ENCODE assay signal across 29 mouse cellular contexts in the genomic region with DNA sequence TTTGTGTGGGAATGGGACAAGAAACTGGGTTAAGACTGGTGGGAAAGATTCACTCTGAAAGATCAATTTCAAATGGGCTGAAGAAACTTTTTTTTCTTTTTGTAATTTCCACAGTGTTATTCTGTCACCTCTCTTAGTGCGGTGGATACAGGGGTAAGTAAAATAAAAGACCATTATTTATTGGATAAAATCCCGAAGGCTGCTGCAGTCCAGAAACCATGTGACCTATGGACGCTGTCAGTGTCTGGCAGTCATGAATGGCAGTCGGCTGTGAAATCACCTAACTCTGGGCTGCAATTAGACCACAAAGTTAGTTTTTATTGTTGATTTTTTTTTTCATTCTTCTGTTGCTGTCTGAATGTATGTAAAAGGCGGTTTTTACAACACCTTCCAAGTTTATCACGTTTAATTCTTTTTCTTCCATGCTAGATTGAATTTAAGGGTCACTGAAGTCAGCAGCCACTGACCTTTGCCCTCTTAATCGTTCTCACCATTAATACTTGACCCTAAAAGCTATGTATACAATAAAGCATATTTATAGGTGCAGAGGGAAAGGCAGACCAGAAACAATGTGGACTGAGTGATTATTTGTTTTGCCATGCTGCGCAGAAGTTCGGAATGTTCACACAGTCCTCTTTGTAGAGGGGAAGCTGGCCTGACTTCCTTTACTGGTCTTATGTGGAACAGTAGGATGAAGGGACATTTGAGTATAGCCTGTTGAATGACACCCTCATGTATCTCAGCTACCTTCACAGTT.
DNase-seq lines count a peak whose midpoint lies in the region; ATAC-seq and TF ChIP-seq lines count a peak whose summit lies in the region.
"Had no signal": no experiment of that assay in that cellular context is flagged by ENCODE, and none has a peak within 500 bp of the region (broad histone marks: within the 10 kb centered on the region; RNA-seq: fewer than 3 reads in every experiment).

No protein-coding gene starts in this region.

- TF ChIP-seq EP300 in liver, postnatal 0 days (IDR thresholded peaks at IDR 0.05; ENCODE audit: low read depth) = no peak

- no peak overlapping the region for H3K27ac ChIP-seq in kidney, embryonic 14.5 days (ENCODE audit: low read depth, low read length)
- H3K27ac ChIP-seq in midbrain, embryonic 14.5 days (replicated peaks; ENCODE audit: low read depth, low read length) = no peak overlapping the region
- no peak overlapping the region for H3K27ac ChIP-seq in midbrain, postnatal 0 days (ENCODE audit: low read depth, low read length)
- no peak overlapping the region for H3K27ac ChIP-seq in limb, embryonic 11.5 days (replicated peaks; ENCODE audit: low read depth, low read length)
- no peak overlapping the region for H3K27ac ChIP-seq in hindbrain, embryonic 16.5 days (ENCODE audit: low read depth, low read length)
- no peak overlapping the region for H3K27ac ChIP-seq in liver, postnatal 0 days (ENCODE audit: low read depth)
- H3K27ac ChIP-seq: embryonic facial prominence, embryonic 12.5 days; heart, adult 2 months; hindbrain, embryonic 13.5 days; kidney, postnatal 0 days; limb, embryonic 13.5 days; neural tube, embryonic 12.5 days; stomach, embryonic 15.5 days had no signal

- DNase-seq in kidney, postnatal 25 days = no peak
- no peak for DNase-seq in midbrain, embryonic 14.5 days
- DNase-seq in midbrain, postnatal 0 days (ENCODE audit: low spot score) = no peak
- peak; percentile 25 for DNase-seq in limb, embryonic 11.5 days (ENCODE audit: low spot score)
- no peak for DNase-seq in liver, postnatal 0 days
- DNase-seq: adrenal gland, postnatal 14 days; cerebellum, adult 11 months; cerebellum, adult 9-10 months; cerebellum, postnatal 36 days; heart, adult 2 months; heart, postnatal 4 days; kidney, adult 11 months; layer of hippocampus, adult 9-11 months; lung, postnatal 36 days had no signal

- H3K27me3 ChIP-seq in kidney, embryonic 14.5 days (ENCODE audit: control insufficient read depth, insufficient read depth, low read length) = no peaks in the 10 kb centered on the region
- no peaks in the 10 kb centered on the region for H3K27me3 ChIP-seq in midbrain, embryonic 14.5 days (ENCODE audit: control insufficient read depth, insufficient read depth, low read length)
- H3K27me3 ChIP-seq in midbrain, postnatal 0 days (ENCODE audit: insufficient read depth, low read length) = no peaks in the 10 kb centered on the region
- H3K27me3 ChIP-seq in limb, embryonic 11.5 days (ENCODE audit: control insufficient read depth, insufficient read depth, low read length) = no peaks in the 10 kb centered on the region
- H3K27me3 ChIP-seq in hindbrain, embryonic 16.5 days (replicated peaks; ENCODE audit: control insufficient read depth, insufficient read depth, low read length) = no peaks in the 10 kb centered on the region
- no peaks in the 10 kb centered on the region for H3K27me3 ChIP-seq in liver, postnatal 0 days (ENCODE audit: insufficient read depth, low read length)
- H3K27me3 ChIP-seq: embryonic facial prominence, embryonic 12.5 days; heart, embryonic 12.5 days; hindbrain, embryonic 13.5 days; megakaryocyte, embryonic 14.5 days; neural tube, embryonic 12.5 days; stomach, embryonic 15.5 days had no signal

- ATAC-seq in kidney, embryonic 14.5 days (ENCODE audit: low FRiP score, low TSS enrichment) = peak; percentile 64; the same call in 1 of the 2 replicates
- peak; percentile 53; the same call in 1 of the 2 replicates for ATAC-seq in midbrain, embryonic 14.5 days (ENCODE audit: low FRiP score, low TSS enrichment)
- ATAC-seq in midbrain, postnatal 0 days (ENCODE audit: low FRiP score) = no peak
- 0 out of 2 replicates have a peak, but pooled peaks have one; percentile 45 for ATAC-seq in limb, embryonic 11.5 days (ENCODE audit: insufficient number of reproducible peaks, low FRiP score, low TSS enrichment, low read depth)
- no peak for ATAC-seq in hindbrain, embryonic 16.5 days
- no peak for ATAC-seq in liver, postnatal 0 days
- ATAC-seq: CD4-positive, CD25-positive, alpha-beta regulatory T cell, adult 4 months; forebrain, embryonic 16.5 days; inflammation-experienced regulatory T-cells, adult 6 months had no signal

- no peak overlapping the region for H3K4me3 ChIP-seq in kidney, embryonic 14.5 days (ENCODE audit: low read length)
- H3K4me3 ChIP-seq in midbrain, embryonic 14.5 days (replicated peaks; ENCODE audit: low read depth, low read length) = no peak overlapping the region
- H3K4me3 ChIP-seq in midbrain, postnatal 0 days (ENCODE audit: low read depth, low read length) = no peak overlapping the region
- no peak overlapping the region for H3K4me3 ChIP-seq in limb, embryonic 11.5 days (ENCODE audit: low read depth, low read length)
- H3K4me3 ChIP-seq in hindbrain, embryonic 16.5 days (ENCODE audit: low read length) = no peak overlapping the region
- H3K4me3 ChIP-seq in liver, postnatal 0 days (ENCODE audit: low read depth, low read length) = no peak overlapping the region
- H3K4me3 ChIP-seq: embryonic facial prominence, embryonic 12.5 days; heart, adult 2 months; heart, embryonic 12.5 days; hindbrain, embryonic 13.5 days; limb, embryonic 13.5 days; megakaryocyte, embryonic 14.5 days; myocyte; neural tube, embryonic 12.5 days; stomach, embryonic 15.5 days had no signal

- no peaks in the 10 kb centered on the region for H3K36me3 ChIP-seq in kidney, embryonic 14.5 days (ENCODE audit: control insufficient read depth, insufficient read depth, low read length)
- no peaks in the 10 kb centered on the region for H3K36me3 ChIP-seq in midbrain, embryonic 14.5 days (ENCODE audit: control insufficient read depth, insufficient read depth, low read length)
- no peaks in the 10 kb centered on the region for H3K36me3 ChIP-seq in midbrain, postnatal 0 days (ENCODE audit: insufficient read depth, low read length)
- no peaks in the 10 kb centered on the region for H3K36me3 ChIP-seq in limb, embryonic 11.5 days (ENCODE audit: control insufficient read depth, insufficient read depth, low read length)
- no peaks in the 10 kb centered on the region for H3K36me3 ChIP-seq in hindbrain, embryonic 16.5 days (ENCODE audit: control insufficient read depth, insufficient read depth, low read length)
- no peaks in the 10 kb centered on the region for H3K36me3 ChIP-seq in liver, postnatal 0 days (replicated peaks; ENCODE audit: insufficient read depth, low read length)
- H3K36me3 ChIP-seq: embryonic facial prominence, embryonic 12.5 days; heart, embryonic 12.5 days; hindbrain, embryonic 13.5 days; limb, embryonic 13.5 days; neural tube, embryonic 12.5 days; stomach, embryonic 15.5 days had no signal

- 15% methylated on average over 9 of the region's 9 CpGs for WGBS in kidney, embryonic 14.5 days
- 15% methylated on average over 9 of the region's 9 CpGs for WGBS in midbrain, embryonic 14.5 days
- WGBS in midbrain, postnatal 0 days = 26% methylated on average over 9 of the region's 9 CpGs
- 24% methylated on average over 9 of the region's 9 CpGs for WGBS in limb, embryonic 11.5 days
- WGBS in hindbrain, embryonic 16.5 days = 47% methylated on average over 9 of the region's 9 CpGs
- 61% methylated on average over 9 of the region's 9 CpGs for WGBS in liver, postnatal 0 days (ENCODE audit: insufficient replicate concordance)

- H3K4me1 ChIP-seq in kidney, embryonic 14.5 days (ENCODE audit: control insufficient read depth, insufficient read depth, low read length) = no peaks in the 10 kb centered on the region
- H3K4me1 ChIP-seq in midbrain, embryonic 14.5 days (ENCODE audit: control insufficient read depth, insufficient read depth, low read length) = no peaks in the 10 kb centered on the region
- H3K4me1 ChIP-seq in midbrain, postnatal 0 days (ENCODE audit: insufficient read depth, low read length) = no peaks in the 10 kb centered on the region
- H3K4me1 ChIP-seq in limb, embryonic 11.5 days (ENCODE audit: control insufficient read depth, insufficient read depth, low read length) = peaks cover 5% of the 10 kb centered on the region; the same call in 1 of the 2 replicates
- H3K4me1 ChIP-seq in hindbrain, embryonic 16.5 days (ENCODE audit: control insufficient read depth, insufficient read depth, low read depth, low read length) = no peaks in the 10 kb centered on the region
- H3K4me1 ChIP-seq in liver, postnatal 0 days (ENCODE audit: insufficient read depth) = no peaks in the 10 kb centered on the region
- H3K4me1 ChIP-seq: embryonic facial prominence, embryonic 12.5 days; heart, embryonic 12.5 days; hindbrain, embryonic 13.5 days; megakaryocyte, embryonic 14.5 days; neural tube, embryonic 12.5 days; stomach, embryonic 15.5 days had no signal

- TF ChIP-seq CTCF in midbrain, postnatal 0 days (IDR thresholded peaks at IDR 0.05) = no peak
- no peak for TF ChIP-seq CTCF in liver, postnatal 0 days (IDR thresholded peaks at IDR 0.05; ENCODE audit: low read depth)

- H3K9ac ChIP-seq in kidney, embryonic 14.5 days (ENCODE audit: low read depth, low read length) = no peak overlapping the region
- no peak overlapping the region for H3K9ac ChIP-seq in midbrain, embryonic 14.5 days (replicated peaks; ENCODE audit: low read length)
- H3K9ac ChIP-seq in midbrain, postnatal 0 days (replicated peaks; ENCODE audit: low read length, poor library complexity, severe bottlenecking) = no peak overlapping the region
- H3K9ac ChIP-seq in limb, embryonic 11.5 days (ENCODE audit: low read length) = no peak overlapping the region
- H3K9ac ChIP-seq in hindbrain, embryonic 16.5 days (ENCODE audit: low read depth, low read length) = no peak overlapping the region
- H3K9ac ChIP-seq in liver, postnatal 0 days (replicated peaks) = no peak overlapping the region
- H3K9ac ChIP-seq: embryonic facial prominence, embryonic 12.5 days; heart, embryonic 12.5 days; hindbrain, embryonic 13.5 days; limb, embryonic 13.5 days; neural tube, embryonic 12.5 days; stomach, embryonic 15.5 days had no signal

- H3K9me3 ChIP-seq in kidney, embryonic 14.5 days (ENCODE audit: control insufficient read depth, low read length) = no peaks in the 10 kb centered on the region
- H3K9me3 ChIP-seq in midbrain, embryonic 14.5 days (ENCODE audit: control insufficient read depth, low read length) = no peaks in the 10 kb centered on the region
- H3K9me3 ChIP-seq in midbrain, postnatal 0 days (ENCODE audit: low read length) = no peaks in the 10 kb centered on the region
- no peaks in the 10 kb centered on the region for H3K9me3 ChIP-seq in limb, embryonic 11.5 days (ENCODE audit: control insufficient read depth, low read length)
- no peaks in the 10 kb centered on the region for H3K9me3 ChIP-seq in hindbrain, embryonic 16.5 days (ENCODE audit: control insufficient read depth, low read length)
- H3K9me3 ChIP-seq in liver, postnatal 0 days (ENCODE audit: low read length) = no peaks in the 10 kb centered on the region
- H3K9me3 ChIP-seq: embryonic facial prominence, embryonic 12.5 days; heart, embryonic 12.5 days; hindbrain, embryonic 13.5 days; limb, embryonic 13.5 days; megakaryocyte, embryonic 14.5 days; neural tube, embryonic 12.5 days; stomach, embryonic 15.5 days had no signal

- H3K4me2 ChIP-seq in kidney, embryonic 14.5 days (replicated peaks; ENCODE audit: low read depth, low read length) = no peak overlapping the region
- no peak overlapping the region for H3K4me2 ChIP-seq in midbrain, embryonic 14.5 days (ENCODE audit: low read length)
- no peak overlapping the region for H3K4me2 ChIP-seq in midbrain, postnatal 0 days (ENCODE audit: low read depth, low read length, poor library complexity, severe bottlenecking)
- no peak overlapping the region for H3K4me2 ChIP-seq in limb, embryonic 11.5 days (ENCODE audit: low read depth, severe bottlenecking)
- no peak overlapping the region for H3K4me2 ChIP-seq in hindbrain, embryonic 16.5 days (ENCODE audit: low read length)
- H3K4me2 ChIP-seq in liver, postnatal 0 days (ENCODE audit: low read depth, low read length) = no peak overlapping the region
- H3K4me2 ChIP-seq: embryonic facial prominence, embryonic 12.5 days; heart, embryonic 12.5 days; hindbrain, embryonic 13.5 days; limb, embryonic 13.5 days; liver, embryonic 11.5 days; neural tube, embryonic 12.5 days; stomach, embryonic 15.5 days had no signal

Comparison
In these comparisons a context has a peak if more than half of its experiments do, and no peak if none do; other contexts are left out.
1. ATAC-seq: peak in kidney, embryonic 14.5 days (single experiment), midbrain, embryonic 14.5 days (single experiment) and limb, embryonic 11.5 days (single experiment); none in midbrain, postnatal 0 days (single experiment), hindbrain, embryonic 16.5 days (single experiment) and liver, postnatal 0 days (single experiment).